Mouse (Mus musculus): ENCODE data around the gene Bmp5. TPM values are rescaled to one million over a fixed set of nuclear protein-coding genes. Genes with fewer than 3 reads are reported as not detected.

Bmp5 gene
- total RNA-seq, 2 experiments from 2014 or later: 1.7 to 2.0 TPM

DNA sequence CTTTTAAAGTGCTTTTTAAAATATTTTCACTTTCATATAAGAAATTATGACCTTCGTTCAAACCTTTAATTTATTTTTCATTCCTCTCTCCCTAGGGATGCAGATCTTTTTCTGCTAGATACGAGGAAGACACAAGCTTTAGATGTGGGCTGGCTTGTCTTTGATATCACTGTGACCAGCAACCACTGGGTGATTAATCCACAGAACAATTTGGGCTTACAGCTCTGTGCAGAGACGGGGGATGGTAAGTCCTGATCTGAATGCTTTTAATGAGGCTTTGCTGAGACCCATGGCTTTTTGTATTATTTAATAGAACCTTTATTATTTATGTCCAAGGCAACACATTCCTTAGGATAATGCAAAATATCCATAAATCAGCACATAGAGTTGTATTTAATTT is 64.3 kb downstream of the Bmp5 start:
- DNase-seq (ENCODE audit: low spot score in 2 of 2): no peak

DNA sequence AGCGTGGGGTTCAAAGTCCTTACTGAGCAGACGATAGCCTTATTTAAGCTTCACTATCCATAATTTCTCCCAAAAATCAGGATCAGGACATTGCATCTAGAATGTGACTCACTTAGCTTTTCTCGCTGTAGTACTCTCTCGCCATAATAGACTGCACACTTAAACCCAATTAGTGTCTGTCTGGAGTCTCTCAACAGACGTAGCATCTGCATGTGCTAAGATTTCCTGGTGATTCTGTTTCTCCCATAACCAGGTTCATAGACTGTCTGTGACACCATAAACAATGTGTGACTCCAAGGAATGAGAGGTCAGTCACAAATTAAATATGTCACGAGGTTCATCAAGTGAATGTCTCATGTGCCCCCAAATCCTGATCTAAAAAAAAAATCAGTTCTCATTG is 65.7 kb downstream of the Bmp5 start:
- no peak for DNase-seq (ENCODE audit: low spot score in 2 of 2)

DNA sequence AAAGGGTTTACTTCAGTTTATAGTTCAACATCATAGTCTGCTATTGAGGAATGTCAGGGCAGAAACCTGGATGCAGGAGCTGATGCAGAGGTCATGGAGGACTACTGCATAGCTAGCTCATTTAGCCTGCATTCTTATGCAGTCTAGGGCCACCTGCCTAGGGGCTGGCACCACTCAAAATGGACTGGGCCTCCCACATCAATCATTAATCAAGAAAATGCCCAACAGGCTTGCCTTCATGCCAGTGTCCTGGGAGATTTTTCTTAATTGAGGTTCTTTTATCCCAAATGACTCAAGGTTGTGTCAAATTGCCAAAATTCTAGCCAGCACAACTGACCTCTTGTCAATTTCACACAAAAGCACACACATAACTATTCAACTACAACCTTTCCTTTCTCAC is 70.8 kb downstream of the Bmp5 start:
- DNase-seq (ENCODE audit: low spot score in 2 of 2): no peak

DNA sequence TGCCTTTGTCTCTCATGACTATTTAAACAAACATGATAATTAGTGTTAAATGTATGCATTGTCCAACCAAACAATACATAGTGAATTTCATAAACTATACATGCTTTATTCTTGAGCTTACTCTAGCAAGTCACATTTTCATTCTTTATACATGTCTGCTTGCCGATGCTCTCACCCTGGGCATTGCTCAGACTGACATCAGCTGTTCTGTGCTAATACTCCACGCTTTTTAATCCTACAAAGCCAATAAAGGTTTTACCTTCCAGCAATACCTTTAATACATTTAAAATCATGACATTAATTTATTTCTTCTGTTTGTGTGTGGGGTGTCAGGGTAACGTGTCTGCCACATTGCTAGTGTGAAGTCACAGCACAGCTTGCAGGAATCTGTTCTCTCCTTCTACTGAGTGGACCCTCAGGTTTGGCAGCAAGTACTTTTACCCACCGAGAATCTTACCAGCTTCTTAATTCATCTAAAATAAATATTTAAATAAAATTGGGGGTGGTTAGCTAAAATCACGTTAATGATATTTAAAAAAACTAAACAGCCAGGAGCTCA is 75.6 kb downstream of the Bmp5 start:
- no peak for DNase-seq (ENCODE audit: low spot score in 2 of 2)

DNA sequence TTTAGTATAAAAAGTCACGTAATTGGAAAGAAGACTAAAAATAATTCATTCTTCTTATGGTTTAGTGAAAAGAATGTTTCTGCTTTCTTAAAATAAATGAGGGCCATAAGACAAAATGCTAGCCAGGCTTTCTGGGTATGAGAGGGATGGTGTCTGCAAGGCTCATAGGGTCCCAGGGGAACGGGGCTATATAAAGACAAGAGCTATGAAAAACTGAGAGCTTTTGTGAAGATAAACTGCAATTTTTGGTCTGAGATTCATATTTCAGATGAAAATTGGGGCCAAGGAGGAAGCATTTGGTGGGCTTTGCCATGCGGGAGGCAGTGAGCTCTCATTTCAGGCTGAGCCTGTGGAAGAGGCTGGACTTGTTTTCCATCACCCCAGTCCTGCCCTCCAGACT is 83.0 kb downstream of the Bmp5 start:
- DNase-seq (ENCODE audit: low spot score in 2 of 2): no peak

DNA sequence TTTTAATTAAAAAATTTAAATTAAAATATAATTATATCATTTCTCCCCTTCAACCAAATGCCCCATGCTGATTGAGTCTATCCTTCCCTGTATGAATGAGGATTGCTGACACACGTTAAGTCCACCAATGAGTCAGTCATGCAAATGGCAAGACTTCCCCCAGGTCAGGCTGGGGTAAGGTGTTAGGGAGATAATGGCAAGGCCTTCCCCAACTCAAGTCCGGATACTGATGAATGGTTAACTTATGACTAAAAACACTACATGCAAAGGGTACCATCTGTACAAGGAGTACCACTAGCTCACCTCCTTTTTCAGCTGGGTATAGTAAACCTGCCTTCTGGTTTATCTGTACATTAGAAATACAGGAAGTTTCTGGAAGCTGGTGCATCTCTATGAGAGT is 83.8 kb downstream of the Bmp5 start:
- DNase-seq (ENCODE audit: low spot score in 2 of 2): no peak

DNA sequence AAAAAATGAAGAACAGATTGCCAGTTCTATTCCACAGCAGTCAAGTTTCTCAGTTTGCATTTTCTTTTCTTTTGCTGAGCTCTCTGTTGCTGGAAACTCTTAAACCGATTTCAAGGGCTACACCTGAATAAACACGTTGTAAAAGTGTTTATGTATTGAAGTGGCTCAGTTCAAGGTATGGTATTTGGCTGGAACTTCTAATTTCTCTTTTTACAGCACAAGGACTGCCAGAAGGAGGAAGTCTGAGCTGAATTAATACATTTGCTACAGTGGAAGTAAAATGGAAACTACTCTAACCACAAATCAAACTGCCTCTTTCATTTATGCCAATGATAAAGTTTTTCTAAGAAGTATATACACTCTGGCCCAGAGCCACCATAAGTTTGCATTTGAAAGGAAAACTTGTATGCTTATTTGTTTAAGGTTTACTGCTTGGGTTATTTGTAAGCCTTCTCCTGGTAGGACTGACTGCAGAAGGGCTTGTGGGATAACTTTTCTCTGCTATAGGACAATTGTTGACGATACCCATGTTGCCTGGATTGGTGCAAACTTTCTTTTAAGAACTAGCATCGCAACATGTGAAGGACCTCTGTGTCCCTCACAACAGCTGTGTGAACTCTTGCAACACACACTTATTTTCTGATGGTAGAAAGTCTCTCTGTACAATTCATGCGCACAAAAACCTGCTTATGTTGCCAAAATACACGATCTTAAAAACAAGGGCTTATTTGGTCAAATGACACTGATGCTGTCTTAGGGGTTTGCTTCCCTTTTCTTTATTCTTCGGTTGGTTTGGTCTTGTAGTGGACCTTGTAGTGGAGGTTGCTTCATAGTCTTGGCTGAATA is 95.4 kb downstream of the Bmp5 start:
- DNase-seq (ENCODE audit: low spot score in 2 of 2): no peak

DNA sequence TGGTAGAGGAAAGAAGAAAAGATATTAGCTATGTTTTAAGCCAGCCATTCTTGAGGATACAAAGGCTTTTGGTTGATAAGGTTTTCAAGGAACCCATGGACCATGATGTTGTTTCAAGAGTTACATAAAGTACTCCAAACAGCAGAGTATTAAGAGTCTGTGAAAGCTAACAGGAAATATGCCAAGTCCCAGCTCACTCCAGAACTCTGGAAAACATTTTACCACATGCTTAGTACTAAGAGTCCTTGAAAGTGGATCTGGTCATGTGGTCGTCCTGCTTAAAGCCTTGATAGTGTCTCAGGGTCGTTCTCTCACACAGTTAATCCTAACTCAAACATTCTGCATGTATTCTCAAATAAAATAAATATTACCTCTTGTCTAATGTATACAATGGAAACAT is 101.2 kb downstream of the Bmp5 start:
- DNase-seq (ENCODE audit: low spot score in 2 of 2): no peak

DNA sequence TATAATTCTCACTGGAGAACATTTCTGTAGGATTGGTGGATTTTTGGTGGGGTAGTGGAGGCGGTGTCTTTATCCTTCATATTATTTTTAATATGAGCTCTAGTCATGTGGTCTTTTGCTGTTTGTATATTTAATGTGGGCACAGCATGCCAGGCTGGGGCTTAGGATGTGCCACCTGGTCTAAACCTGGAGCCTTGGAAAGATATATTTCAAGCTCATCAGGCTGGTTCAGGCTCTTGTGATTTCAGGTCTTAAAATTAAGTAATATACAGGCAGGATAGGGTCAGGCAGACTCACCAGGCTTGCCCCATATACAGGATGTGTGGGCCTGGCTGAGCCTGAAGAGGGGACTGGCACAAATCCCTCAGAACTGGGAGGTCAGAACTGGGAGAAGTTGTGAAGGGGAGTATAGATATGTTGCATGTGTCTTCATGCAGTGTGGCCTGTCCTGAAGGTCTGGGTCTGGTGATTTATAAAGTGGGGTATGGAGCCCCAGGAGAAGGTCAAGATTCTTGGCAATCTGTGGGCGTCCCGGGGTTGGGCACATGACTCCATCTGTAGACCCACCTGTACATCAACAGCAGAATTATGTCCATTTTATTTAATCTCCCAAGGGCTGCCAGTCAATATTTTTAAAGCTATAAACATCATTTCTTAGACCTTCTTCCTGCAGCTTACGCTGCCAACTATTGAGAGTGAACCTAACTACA is 108.5 kb downstream of the Bmp5 start:
- no peak for DNase-seq (ENCODE audit: low spot score in 2 of 2)

DNA sequence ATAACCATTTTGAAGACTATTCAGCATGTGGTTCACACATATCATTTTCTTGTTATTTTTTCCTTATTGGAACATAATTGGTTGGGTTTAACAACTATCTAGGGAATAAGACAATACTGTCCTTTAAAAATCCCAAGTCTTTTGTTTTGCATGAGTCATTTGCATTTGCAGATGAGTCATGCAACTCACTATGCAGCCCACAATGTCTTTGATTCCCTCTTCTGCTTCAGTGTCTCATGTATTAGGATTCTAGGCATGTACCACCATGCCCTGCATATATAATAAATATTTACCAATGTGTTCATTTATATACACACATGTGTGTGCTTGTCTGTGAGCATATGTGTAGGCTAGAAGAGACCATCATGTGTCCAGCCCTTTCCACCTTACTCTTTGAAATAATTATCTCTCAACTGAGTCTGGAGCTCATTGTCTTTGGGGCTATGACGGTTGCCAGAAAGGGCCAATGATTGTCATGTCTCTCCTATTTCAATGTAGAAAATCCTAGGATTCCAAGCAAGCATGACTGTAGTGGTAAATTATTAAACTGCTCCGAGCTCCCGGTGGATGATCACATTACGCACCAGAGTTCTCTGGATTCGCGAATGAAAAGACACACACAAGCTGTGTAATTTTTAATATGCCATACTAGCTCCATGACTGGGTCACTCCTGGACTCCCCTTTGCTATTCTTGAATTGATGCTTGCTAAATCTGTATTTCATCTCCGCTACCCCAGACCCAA is 111.8 kb downstream of the Bmp5 start:
- no peak for DNase-seq (ENCODE audit: low spot score in 2 of 2)

DNA sequence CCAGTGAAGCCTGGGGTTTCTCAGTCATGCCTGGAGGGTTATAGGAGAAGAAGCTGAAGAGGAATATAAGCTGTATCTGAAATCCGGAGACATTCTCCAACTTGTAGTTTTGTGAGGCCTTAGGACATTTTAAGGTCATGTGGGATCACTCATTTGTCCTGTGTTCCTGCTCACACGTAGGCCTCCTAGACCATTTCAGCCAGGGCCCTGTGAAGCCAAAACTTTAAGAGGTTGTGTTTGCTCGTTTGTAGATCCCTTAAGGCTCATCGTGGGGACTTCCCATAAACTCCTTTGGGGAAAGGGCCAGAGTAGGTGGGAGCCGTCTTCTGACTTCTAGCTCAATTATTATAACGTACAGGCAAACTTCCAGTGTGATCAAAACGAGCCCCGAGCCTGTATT is 121.8 kb downstream of the Bmp5 start:
- DNase-seq (ENCODE audit: low spot score in 2 of 2): no peak

DNA sequence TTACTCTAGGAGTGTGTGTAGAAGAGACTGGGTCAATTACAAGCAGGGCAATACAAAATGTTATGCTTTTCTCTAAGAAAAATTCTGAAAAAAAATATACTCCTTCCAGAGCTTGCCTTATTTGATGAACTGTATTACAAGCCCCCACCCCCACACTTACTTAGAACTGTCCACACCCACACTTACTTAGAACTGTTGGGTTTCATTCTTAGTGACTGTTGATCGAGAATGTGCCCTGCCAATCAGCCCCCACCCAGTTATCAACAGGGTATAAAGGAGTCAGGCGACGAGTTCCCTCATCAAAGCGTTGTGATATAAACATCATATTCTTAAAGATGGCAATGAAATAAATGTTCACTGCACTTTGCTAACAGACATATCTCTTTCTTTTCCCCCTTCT is 122.9 kb downstream of the Bmp5 start:
- DNase-seq (ENCODE audit: low spot score in 2 of 2): no peak

DNA sequence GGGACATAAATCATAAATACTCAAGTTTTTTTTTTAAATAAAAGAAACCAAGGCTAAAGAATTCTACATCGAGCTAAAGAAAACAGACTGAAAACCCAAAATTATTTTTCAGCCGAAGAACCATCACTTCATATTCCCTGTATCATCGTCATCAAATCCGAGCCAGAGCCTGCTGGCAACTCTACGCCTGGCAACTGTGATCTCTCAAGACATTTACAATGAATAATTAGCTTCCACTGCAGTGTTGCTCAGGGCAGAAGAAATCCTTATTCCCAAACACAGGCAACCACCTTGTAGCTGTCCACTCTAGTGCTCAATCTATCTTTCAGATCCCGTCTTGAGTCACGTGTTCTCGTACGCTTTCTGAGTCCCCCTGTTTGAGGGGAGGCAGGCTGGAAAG is 126.1 kb downstream of the Bmp5 start:
- no peak for DNase-seq (ENCODE audit: low spot score in 2 of 2)

DNA sequence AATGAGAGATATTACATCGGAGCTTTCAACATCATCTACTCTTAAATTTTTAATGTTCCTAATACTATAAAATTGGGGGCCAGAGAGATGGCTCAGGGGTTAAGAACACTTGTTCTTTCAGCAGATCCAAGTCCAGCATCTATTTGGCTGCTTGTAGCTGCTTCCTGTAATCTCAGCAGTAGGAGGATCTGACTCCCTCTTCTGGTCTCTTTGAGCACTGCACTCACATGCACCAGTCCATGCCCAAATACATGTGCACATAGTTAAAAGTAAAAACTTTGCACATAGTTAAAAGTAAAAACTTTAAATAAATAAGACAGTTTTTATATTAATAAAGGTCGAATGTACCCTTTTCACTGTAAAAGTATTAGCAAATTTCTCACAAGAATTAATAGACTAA is 130.3 kb downstream of the Bmp5 start:
- DNase-seq (ENCODE audit: low spot score in 2 of 2): peak in 1 of 2 experiments; percentile 18

DNA sequence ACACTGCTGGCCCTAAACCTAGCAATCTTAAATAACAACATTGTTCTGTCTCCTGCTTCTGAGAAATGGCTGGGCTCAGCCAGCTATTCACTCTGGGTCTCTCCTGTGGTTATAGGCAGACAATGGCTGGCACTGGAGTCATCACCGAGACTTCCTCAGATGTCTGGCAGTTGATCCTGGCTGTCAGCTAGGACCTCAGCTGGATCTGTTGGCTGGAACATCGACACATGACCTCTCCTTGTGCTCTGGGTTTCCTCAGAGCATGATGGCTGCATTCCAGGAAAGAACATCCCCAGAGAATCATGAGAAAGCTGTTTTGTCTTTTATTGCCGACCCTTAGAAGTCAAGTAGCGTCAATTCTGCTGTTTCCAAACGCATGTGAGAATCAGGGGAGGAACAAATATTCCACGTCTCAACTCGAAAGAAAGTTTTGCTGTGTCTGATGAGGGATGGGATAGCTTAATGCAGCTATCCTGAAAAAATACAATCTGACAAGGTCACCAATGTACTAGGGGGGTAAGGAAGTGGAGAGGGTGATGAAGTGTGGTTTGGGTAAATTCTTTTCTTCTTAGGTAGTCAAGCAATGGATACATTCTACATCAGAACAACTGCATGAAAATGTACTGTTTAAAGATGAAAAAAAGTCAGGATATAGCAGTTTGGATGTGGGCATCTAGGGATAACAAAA is 135.1 kb downstream of the Bmp5 start:
- DNase-seq (ENCODE audit: low spot score in 2 of 2): peak in 1 of 2 experiments; percentile 6

DNA sequence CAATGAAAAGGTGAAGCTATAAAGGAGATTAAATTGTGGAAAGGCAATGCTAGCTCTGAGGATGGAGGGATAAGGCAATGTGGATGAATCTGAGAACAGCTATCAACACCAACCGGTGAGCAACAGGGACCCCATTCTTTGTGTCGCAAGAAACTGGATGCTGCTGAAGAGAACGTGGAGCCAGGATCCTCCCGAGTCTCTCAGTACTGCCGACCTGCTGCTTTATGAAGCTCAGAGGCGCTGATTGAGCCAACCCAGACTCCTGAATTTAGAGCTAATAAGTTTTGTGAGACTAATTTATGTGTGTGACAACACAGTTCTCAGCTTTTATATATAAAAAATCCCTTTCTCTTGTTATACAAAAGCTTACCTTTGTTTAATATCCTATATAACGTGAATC is 136.4 kb downstream of the Bmp5 start:
- DNase-seq (ENCODE audit: low spot score in 2 of 2): no peak

DNA sequence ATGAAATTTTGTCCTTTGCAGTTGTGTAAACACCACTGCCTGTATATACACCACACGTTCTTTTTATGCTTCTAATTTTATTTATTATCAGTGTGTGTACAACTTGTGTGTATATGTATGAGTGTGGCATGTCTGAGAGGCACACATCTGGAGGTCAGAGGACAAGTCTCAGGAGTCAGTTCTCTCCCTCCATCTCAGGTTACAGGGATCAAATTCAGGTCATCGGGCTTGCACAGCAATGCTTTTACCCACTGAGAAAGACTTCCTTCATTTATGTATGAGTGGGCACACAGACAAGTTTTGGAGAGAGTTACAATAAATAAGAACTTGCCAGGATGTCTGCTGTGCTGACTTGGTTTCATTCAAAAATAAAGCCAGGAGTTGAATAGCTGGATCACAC is 140.9 kb downstream of the Bmp5 start:
- DNase-seq (ENCODE audit: low spot score in 2 of 2): no peak

DNA sequence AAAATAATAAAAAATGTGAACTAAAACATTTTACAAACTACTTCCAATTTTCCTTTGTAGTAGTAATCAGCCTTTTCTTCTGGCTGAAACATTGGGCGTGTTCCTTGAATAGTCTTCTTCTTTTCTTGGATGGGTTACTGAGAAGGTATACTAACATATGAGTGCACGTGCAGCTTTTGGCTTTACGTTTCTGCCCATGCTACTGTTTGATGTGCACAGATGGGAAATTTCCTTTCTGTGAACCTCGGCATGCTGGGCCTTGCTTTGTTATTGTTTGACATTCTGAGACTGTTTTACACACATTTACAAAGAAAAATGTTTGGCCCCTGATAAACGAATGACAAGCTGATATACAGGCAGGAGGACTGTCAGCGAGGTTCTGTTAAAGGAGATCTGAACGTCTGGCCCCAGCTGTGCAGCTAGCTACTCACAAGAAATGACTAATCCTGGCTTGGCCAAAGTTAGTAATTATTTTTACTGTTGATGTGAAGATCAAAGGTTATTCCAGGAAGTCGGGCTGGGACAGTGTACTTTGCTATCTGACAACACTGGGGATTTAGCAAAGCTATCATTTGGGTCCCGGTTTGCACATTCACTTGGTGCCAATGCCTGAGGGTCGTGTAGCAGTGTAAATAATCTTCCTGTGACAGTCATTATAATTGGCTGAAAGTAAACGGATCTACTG is 152.2 kb downstream of the Bmp5 start:
- no peak for DNase-seq (ENCODE audit: low spot score in 2 of 2)

DNA sequence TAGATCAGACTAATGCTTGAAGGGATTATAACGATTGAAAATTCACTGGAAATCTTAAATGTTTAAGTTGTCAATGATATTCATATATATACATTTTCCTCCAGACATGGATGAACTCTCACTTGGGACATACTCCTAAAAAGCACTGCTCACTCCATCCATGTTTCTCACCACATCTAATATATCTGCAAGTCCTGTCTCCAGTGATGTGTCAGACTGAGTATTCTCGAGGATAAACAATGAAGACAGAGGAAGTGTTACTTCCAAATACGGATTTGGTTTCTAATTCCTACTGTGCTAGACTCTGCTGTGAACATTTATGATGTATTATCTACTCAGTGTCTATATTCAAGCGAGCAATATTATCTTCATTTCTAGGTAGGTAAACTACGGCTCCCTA is 152.9 kb downstream of the Bmp5 start:
- no peak for DNase-seq (ENCODE audit: low spot score in 2 of 2)

DNA sequence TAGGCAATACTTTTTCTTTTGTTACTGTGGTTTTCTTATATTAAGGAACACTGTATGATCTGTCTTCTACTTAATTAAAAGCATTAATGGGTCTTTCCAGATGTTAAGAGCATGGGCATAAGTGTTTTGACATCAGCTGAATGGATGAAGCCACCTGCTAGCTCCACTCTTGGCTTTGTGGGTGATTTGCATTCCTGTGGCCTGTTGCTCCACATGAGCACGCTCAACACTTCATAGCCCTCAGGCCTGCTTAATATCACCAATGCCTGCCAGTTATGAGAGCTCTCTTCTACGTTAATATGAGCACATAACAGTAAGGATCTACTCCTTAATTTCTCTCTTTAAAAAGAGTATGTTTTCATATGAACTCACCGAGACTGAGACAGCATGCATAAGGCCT is 169.5 kb downstream of the Bmp5 start:
- no peak for DNase-seq (ENCODE audit: low spot score in 2 of 2)

Data from layer of hippocampus, postnatal 10 days (tissue).